Mouse (Mus musculus) heart, adult 18-20 months (tissue): Measurements from ENCODE around the gene Fcer2a. TPM values are rescaled to one million over a fixed set of nuclear protein-coding genes. Genes with fewer than 3 reads are reported as not detected.

Source experiments
- DNase-seq, 2 experiments: peaks; one replicate each; pipeline ENCODE4 v3.0.0; 2021 to 2022; ENCODE audit warnings: mixed read lengths in 1 of 2
- total RNA-seq, 2 experiments: library from RNA; stranded (reverse); gene quantifications; 2 replicates each; pipeline ENCODE4 v1.2.3; 2021

Gene Fcer2a
- total RNA-seq, 2 experiments from 2014 or later, result 3.4 TPM; not detected in 1

DNA sequence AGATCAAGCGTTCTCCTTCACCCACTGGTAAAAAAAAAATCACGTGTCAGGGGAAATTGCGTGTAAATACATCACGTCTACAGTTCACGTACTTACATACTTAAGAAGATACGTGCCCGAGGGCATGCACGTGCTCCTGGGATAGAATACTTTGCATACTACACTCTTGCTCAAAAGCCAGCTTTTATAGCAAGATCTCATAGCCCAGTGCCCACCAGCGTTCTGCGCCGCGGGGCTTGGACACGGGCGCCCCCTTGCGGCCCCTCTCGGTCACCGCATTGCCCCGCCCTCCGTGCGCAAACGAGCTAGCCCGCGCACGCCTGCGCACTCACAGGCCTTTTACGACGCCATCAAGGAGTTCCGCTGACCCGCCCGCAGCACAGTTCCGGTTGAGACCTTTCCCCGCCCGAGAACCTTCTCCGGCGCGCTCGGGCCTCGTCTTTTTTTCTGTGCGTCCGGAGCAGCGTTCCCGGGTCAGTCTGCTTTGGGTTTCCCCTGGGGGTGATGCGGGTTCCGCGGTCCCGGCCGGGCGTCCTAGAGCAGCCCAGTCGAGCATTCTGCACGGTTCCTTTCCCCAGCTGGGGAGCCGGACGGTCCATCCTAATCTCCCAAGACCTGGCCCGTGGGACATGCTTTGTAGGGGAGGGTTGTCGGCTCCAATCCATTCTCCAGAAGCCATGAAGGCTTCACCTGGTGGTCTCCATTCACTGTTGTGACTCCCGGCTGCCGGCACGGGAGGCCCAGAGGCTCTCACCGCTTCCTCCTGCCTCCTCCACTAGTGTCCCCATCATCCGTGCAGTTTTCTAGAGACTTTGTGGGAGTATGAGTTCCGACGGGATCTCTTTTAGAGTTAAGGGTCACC lies 17.6 kb downstream of the Fcer2a start, which contains the start of gene Trappc5:
TSS of gene Trappc5 (plus strand) at position 169 of the 862 bp plus-strand sequence.
- DNase-seq, result peak; percentile 95

DNA sequence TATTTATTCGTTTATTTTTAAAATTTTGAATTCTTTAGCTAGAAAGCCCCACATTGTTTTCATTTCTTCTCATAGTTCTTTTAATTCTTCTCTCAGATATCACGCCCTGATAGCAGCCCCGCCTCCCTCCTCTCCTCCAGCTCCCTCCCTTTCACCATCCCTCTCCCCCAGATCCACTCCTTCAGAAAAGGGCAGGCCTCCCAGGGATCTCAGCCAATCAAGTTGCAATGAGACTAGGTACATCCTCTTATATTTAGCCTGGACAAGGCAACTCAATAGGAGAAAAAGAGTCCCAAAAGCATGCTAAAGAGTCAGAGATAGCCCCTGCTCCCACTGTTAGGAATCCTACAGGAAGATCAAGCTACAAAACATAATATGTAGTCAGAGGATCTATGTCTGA lies 19.3 kb downstream of the Fcer2a start:
- no peak for DNase-seq

DNA sequence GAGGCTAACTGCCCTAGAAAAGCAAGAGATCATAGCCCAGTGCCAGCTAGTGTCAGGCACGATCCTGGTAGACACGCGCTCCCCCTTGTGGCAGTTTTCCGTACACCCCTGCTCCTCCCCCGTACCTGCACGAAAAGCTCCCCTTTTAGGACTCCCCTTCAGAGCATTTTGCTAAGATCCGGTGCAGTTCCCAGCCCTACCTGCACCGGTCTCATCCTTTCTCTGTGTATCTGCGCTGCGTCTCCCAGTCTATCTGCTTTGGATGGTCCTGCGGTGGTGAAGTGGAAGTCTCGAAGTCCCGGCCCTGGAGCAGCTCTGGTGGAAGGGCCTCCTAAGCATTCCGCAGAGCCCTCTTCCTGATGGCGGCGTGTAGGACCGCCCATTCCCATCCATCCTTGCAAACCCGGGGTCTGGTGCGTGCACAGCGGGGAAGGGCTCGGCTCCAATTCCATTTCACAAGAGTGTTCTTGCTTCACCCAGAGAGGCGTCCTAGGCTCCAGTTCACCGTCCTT lies 21.9 kb downstream of the Fcer2a start, which contains the start of gene Fcor:
TSS of gene Fcor (minus strand) at position 383 of the 512 bp plus-strand sequence.
- DNase-seq, result peak; percentile 81 to 91

DNA sequence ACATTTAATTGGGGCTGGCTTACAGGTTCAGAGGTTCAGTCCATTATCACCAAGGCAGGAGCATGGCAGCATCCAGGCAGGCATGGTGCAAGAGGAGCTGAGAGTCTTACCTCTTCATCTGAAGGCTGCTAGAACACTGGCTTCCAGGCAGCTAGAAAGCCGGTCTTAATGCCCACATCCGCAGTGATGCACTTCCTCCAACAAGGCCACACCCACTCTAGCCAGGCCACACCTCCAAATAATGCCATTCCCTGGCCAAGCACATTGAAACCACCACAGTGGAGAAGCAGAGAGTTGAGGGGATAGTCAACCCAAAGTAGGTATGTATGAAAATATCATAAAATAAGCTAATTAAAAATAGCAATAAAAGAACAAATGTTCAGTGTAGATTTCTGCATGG lies 23.6 kb downstream of the Fcer2a start:
- DNase-seq, result peak in 1 of 2 experiments; percentile 28

DNA sequence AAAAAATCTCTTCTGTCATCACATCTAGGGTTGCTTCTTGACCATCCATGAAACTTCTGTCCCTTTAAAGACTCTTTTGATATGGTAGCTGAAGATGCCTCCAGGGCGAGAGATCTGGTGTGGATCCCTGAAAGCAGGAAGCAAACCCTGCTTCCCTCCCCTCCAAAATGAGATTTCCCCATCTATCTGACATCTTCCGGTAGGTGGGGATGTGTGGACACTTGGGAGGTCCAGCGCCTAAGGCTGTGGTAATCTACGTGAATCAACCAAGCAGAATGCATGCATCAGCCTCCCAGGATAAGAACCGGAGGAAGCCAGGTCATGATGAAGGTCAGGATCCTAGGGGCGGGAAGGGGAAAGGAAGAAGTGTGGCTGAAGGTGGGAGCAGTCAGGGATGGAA lies 28.5 kb downstream of the Fcer2a start, which contains the start of gene Mcemp1:
TSS of gene Mcemp1 (plus strand) at position 248 of the 400 bp plus-strand sequence.
- no peak for DNase-seq

DNA sequence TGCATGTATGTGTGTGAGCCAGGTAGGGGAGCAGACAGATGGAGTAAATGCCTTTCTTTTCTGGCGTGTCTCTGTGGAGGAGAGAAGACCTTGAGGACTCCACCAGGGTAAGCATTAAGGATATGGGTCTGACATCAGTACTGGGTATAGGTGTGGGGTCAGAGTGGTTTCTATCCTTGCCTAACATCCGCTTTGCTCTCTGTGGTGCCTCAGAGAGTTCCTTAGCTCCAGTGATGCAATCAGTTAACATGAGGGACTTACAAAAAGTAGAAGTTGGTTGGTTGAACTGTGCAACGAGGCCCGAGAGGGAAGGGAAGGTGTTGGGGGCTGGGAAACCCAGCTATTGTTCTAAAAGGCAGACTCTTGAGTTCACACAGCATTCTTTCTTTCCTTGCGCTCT lies 29.6 kb downstream of the Fcer2a start:
- no peak for DNase-seq

DNA sequence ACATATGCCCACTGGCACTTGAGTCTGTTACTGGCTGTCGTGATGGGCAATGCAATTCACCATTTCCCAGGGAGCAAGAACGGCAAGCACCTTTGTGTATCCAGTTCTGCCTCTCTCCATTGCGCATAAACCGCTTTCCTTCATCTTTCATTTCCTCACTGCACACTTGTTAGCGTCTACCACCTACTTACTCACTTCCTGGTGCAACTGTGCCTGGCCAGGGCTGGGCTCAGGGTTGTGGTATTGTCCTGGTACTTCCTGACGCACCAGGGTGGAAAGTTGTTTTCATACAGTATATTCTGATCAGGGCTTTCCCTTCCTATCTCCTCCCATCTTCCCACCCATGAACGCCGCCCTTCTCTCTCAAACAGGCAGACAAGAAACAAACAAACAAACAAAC lies 33.1 kb downstream of the Fcer2a start:
- DNase-seq, result no peak

DNA sequence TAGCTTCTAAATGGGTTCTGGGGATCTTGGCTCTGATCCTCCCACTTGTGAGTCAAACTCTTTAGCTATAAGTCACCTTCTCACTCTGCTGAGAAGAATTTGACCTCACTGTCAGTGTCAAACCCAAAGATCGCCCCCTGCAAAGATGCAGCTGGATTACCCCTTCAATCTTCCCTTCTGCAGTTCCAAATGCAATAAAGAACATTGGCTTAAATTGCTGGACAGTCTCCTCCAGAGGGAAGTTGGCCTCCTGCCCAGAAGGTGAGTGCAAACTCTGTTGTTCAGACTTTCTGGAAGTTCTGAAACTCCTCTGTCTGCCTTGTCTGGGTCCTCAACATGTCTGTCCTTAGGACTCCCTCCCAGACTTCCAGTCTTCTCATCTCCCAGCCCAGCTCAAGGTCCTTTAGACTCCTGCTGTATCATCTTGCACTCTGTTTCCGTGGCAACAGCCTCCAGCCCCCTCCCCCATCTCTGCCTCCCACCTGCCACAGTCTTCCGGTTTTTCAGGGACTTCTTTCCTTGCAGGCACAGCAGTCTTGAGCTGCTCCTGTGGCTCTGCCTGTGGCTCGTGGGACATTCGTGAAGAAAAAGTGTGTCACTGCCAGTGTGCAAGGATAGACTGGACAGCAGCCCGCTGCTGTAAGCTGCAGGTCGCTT lies 37.1 kb downstream of the Fcer2a start:
- DNase-seq, result no peak

DNA sequence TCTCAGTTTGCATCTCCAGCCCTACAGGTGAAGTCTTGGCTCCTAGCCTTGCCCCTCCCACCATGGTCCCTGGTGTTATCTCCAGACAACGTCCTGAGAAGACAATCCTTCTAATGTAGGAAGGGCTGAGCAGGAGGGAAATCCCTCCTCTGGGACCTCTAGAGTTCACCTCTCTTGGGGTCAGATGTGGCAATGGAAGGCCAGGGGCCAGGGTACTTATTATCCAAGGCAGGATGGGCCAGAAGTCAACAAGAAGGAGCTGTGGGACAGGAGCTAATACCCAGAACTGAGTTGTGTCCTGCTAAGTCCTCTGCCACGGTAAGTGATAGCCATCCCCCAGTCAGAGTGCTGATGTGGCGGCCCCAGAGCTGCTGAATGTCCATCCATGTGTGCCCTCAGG lies 38.4 kb downstream of the Fcer2a start, which contains the start of gene Retn:
TSS of gene Retn (plus strand) at position 245 of the 400 bp plus-strand sequence.
- no peak for DNase-seq

DNA sequence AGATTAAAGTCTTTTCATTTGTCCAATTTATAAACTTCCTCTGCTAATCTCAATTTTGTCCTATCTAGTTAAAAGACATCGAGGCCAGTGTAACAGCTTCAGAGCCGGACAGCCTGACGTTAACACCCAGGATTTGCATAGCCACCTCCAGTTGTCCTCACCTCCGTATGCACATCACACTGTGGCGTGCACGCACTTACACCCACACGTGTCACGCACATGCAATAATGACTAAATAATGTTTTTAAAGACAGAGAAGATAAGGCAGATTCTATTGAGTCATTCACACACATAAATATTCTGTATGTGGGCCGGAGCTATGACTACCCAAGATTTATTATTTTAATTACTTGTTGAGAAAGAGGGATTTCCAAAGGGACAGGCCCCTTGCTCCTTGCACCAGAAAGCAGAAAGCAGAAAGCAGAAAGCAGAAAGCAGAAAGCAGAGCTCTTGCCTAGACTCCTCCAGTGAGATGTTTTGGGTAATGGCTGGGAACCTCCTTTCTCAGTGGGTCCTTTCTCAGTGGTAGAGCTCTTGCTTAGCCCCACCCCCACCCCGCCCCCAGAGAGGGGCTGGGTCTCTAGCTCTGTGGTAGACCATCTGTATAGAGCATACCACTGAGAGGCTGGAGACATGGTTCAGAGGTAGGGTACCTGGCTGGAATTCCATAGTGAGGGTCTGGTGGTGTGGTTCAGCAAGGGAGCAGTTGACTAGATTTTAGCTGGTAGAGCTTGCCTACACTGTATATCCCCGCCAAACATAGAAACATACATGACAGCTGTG lies 39.1 kb downstream of the Fcer2a start:
- no peak for DNase-seq

DNA sequence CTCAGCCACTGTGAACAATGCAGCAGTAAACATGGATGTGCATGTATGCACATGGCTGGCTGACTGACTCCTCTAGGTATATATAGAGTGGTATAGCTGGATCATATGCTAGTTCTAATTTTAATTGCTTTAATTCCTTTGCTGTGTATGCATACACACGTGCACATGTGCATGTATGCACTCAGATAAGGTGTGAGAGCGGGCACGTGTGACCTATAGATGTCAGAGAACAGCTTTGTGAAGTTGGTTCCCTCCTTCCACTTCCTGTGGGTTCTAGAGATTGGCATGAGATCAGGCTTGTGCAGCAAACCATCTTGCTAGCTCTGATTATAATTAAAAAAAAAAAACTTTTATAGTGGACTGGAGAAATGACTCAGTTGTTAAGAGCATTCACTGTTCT lies 41.1 kb downstream of the Fcer2a start:
- no peak for DNase-seq

DNA sequence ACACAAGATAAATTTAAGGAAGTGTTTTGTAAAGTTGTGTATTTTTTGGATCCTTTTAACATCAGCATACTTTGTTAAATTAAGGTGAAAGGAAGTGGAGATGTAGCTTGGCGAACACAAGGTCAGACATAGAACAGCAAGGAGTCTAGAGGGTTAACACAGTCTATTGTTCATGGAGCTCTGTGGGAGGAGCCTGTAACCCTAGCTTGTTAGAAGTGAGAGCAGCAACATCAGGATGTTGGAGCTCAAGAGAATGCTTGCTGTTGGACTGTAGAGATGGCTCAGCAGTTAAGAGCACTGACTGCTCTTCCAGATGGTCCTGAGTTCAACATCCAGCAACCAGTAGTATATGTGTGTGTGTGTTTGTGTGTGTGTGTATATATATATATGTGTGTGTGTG lies 45.0 kb downstream of the Fcer2a start:
- no peak for DNase-seq

DNA sequence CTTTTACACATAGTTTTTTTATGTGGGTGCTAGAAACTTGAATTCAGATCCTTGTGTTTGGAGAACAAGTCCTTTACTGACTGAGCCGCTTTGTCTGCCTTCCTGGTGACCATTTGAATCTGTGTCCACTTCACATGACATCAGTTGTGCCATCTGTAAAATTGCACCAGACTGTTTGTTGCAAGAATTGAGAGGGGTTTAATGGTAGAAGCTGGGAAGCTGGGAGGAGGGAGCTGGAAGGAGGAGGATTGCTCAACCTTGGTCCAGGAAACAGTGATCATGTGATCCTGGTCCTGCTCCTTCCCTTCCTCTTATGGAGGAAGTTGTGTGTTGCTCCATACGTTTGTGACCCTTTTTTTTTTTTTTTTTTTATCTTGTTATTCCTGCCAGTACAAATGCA lies 45.7 kb downstream of the Fcer2a start:
- peak in 1 of 2 experiments; percentile 15 for DNase-seq

DNA sequence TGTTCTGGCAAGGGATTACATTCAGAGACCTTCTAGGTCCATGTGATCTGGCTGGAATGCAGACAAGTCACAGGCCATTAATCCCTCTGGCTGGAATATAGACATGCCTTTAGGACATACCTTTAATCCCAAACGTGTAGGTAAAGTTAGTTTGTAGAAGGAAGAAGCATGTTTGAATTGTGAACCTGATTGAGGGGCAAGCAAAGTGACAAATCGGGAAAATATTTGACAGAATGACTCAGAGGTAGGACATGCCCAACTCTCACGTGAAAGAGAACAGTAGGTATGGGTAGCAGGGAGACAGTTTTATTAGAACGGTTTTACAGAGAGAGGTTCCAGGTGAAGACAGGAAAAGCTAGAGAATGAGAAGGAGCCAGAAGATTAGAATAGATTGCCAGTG lies 46.4 kb downstream of the Fcer2a start:
- no peak for DNase-seq

DNA sequence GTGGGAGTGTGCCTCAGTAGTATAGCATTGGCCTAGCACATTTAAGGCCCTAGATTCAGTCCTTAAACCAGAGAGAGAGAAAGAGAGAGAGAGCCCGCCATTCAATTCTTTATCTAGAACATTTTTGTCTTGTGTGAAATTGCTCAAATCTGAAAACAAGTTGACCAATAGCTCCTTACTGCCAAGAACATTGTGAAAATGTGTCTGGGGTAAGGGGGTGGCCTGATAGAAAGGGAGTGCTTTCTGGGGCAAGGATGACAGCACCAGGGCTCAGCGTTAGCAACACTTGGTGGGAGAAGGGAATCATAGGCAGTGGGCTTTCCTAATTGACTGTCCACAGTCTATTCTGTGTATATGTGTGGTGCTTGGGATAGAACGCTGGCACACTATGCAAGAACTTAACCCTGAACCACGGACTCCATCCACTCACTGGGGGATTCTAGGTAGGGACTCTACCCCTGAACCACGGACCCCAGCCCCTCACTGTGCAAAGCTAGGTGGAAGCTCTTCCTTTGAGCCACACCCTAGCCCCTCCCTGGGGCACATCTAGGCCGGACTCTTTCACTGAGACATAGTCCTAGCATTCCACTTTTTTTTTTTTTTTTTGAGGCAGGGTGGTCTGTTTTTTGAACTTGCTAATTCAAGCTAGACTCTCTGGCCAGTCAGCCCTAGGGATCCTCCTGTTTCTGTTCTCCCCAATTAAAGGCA lies 47.0 kb downstream of the Fcer2a start:
- DNase-seq, result no peak

DNA sequence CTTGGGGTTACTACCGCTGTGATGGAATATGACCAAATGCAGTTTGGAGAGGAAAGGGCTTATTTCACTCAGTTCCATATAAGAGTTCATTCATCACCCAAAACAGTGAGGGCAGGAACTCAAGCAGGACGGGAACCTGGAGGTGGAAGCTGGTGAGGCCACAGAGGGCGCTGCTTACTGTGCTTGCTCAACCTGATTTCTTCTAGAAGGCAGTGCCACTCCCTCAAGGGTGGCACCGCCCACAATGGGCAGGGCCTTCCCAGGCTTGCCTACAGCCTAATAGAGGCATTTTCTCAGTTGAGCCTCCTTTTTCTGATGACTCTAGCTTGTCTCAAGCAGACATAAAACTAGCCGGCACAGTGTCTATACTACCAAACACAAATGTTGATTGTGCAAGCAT lies 48.2 kb downstream of the Fcer2a start:
- DNase-seq, result peak; percentile 18 to 49

Other genes with a start within 250 kb of the Fcer2a start
- gene Pex11g, start 226.5 kb downstream of the Fcer2a start, total RNA-seq, result 1 to 10 TPM; 3.6 to 4.2 TPM
- not detected for gene Tex45, start 223.3 kb downstream of the Fcer2a start, total RNA-seq
- 10 to 100 TPM; 29.4 to 30.5 TPM for gene Zfp358, start 201.0 kb downstream of the Fcer2a start, total RNA-seq
- gene Mcoln1, start 193.7 kb downstream of the Fcer2a start, total RNA-seq, result 10 to 100 TPM; 17.8 to 21.0 TPM
- gene Pnpla6, start 178.8 kb downstream of the Fcer2a start, total RNA-seq, result 10 to 100 TPM in 1 of 2 experiments, 1 to 10 TPM in 1; 8.1 to 10.2 TPM
- gene C330021F23Rik, start 126.2 kb downstream of the Fcer2a start, total RNA-seq, result under 1 TPM; 0.22 to 0.49 TPM
- 1 to 10 TPM; 1.2 to 1.6 TPM for gene Camsap3, start 106.9 kb downstream of the Fcer2a start, total RNA-seq
- 10 to 100 TPM; 14.0 to 20.3 TPM for gene Xab2, start 72.9 kb downstream of the Fcer2a start, total RNA-seq
- gene Pet100, start 72.6 kb downstream of the Fcer2a start, total RNA-seq, result 10 to 100 TPM; 75.5 to 95.8 TPM
- not detected for gene Pcp2, start 68.6 kb downstream of the Fcer2a start, total RNA-seq
- 1 to 10 TPM; 4.3 to 9.3 TPM for gene Stxbp2, start 63.2 kb downstream of the Fcer2a start, total RNA-seq
- 10 to 100 TPM in 1 of 2 experiments, 1 to 10 TPM in 1; 5.1 to 17.7 TPM for gene Retn, start 38.4 kb downstream of the Fcer2a start, total RNA-seq
- under 1 TPM; 0.30 to 0.49 TPM for gene Mcemp1, start 28.4 kb downstream of the Fcer2a start, total RNA-seq
- gene Fcor, start 21.8 kb downstream of the Fcer2a start, total RNA-seq, result 1 to 10 TPM in 1 of 2 experiments, under 1 TPM in 1; 0.82 to 7.1 TPM
- 10 to 100 TPM; 20.0 to 21.2 TPM for gene Trappc5, start 17.9 kb downstream of the Fcer2a start, total RNA-seq
- gene Clec4g, start 26.5 kb upstream of the Fcer2a start, total RNA-seq, result 1 to 10 TPM in 1 of 2 experiments, under 1 TPM in 1; 0.47 to 1.0 TPM
- gene Cd209a, start 54.8 kb upstream of the Fcer2a start, total RNA-seq, result under 1 TPM; 0.82 to 0.87 TPM
- not detected for gene Cd209e, start 160.1 kb upstream of the Fcer2a start, total RNA-seq
- 1 to 10 TPM; 1.5 TPM for gene Cd209d, start 184.4 kb upstream of the Fcer2a start, total RNA-seq
- gene Cd209b, start 232.7 kb upstream of the Fcer2a start, total RNA-seq, result 10 to 100 TPM in 1 of 2 experiments, 1 to 10 TPM in 1; 1.9 to 18.2 TPM